Mouse (Mus musculus): Measurements from ENCODE around the gene Ube2v1.

Gene Ube2v1

DNA sequence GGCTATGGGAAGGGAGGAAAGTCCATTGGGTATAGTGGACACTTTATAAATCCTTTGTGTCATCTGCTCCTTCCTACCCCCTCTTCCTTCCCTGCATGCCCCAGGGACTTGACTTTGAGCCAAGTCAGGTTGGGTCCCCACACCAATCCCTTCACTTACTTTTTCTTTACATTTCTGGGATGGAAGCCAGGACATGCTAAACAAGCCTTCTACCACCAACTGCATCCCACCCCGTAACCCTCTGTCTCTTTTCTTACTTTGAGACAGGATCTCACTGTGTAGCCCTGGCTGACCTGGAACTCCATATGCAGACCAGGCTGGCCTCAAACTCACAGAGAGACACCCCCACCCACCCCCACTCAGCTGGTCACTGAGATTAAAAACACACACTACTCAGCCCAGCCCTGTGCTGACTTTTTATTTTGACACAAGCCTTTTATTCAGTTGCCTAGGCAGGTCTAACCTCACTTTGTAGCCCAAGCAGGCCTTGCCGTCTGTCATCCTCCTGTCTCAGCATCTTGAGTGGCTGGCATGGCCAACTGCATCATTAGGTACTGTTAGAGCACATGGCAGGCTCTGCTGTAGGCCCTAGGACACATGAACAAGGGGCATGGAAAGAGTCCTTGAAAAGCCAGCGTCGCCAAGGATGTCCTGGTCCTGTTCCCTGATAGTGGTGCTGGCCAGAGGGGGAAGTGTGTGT, 38.2 kb downstream of the Ube2v1 start:
- DNase-seq (ENCODE audit: low spot score): no peak

DNA sequence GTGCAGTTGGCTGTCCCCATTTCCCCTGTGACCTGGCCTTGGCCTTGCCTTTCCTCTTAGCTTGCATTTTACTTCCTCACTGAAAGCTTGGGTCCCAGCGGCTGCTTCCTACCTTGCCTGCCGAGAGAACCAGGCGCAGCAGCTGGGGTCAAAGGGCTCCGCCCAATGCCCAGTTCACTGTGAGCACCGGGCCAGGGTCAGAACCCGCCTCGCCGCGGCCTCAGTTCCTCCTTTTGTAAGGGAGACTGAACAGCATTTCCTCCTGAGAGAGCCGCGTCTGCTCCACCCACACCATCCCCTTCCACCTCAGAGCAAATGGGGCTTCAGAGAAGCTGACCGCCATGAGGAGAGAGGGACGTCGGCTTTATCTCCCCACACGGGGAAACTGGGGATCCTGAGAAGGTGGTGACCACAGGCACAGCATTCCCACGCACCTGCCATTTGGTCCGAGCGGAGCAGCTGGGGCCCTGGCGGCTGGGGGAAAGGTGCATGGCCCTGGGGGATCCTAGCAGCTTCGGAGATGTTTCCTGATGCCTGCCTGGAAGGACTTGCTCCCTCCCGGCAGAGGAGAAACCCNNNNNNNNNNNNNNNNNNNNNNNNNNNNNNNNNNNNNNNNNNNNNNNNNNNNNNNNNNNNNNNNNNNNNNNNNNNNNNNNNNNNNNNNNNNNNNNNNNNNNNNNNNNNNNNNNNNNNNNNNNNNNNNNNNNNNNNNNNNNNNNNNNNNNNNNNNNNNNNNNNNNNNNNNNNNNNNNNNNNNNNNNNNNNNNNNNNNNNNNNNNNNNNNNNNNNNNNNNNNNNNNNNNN, 42.9 kb downstream of the Ube2v1 start:
- DNase-seq (ENCODE audit: low spot score): peak; percentile 77

DNA sequence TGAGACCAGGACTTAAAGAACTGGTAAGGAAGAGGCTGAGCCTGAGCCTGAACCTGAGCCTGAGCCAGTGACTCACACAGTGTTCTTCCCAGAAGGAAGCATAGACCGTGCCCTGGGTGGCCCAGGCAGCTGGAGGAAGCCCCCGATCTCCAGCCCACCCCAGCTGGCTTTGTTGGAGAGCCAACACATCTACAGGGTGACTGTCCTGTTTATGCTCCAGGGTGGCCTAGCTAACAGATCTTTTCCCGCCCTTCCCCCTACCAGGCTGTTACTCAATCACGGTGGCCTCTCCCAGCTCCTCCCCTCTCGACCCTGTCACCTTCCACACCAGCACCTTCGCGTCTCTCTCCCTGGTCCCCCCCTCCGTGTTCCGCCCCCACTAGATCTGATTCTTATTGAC, 44.9 kb downstream of the Ube2v1 start:
- peak; percentile 73 for DNase-seq (ENCODE audit: low spot score)

DNA sequence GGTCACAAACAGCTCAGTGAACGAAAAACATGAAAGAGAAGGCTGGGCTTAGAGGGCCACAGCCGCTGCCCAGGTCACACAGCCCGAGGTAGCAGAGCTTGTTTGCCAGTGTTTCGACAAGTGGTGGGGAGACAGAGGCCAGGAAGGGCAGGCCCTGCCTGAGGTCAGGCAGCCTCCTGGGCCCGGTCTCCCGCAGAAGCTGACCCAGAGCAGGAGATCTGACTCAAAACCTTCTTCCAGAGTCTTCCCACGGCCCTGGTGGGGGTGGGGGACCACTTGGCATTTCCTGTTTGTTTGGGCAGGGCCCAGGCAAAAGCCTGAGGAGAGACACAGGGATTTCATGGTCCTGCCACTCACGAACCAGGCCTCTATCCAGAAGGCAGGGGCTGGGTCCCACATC, 45.9 kb downstream of the Ube2v1 start:
- peak; percentile 56 for DNase-seq (ENCODE audit: low spot score)

DNA sequence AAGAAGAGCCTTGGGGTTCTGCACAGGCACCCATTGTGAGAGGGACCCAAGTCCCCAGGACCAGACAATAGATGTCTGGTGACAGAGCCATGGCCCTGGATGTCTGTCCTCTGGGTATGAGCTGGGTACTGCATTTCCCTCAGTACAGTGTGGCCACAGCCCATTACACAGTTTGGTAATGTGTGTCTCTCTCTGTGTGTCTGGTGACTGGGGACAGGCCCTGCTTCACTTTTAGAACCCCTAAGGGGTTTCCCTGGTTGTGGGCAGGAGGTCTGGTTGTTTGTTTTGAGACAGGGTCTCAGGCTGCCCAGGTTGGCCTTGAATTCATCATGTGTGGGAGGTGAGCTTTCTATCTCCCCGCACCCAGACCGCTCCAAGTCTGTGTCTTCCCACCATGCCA, 46.6 kb downstream of the Ube2v1 start:
- DNase-seq (ENCODE audit: low spot score): no peak

DNA sequence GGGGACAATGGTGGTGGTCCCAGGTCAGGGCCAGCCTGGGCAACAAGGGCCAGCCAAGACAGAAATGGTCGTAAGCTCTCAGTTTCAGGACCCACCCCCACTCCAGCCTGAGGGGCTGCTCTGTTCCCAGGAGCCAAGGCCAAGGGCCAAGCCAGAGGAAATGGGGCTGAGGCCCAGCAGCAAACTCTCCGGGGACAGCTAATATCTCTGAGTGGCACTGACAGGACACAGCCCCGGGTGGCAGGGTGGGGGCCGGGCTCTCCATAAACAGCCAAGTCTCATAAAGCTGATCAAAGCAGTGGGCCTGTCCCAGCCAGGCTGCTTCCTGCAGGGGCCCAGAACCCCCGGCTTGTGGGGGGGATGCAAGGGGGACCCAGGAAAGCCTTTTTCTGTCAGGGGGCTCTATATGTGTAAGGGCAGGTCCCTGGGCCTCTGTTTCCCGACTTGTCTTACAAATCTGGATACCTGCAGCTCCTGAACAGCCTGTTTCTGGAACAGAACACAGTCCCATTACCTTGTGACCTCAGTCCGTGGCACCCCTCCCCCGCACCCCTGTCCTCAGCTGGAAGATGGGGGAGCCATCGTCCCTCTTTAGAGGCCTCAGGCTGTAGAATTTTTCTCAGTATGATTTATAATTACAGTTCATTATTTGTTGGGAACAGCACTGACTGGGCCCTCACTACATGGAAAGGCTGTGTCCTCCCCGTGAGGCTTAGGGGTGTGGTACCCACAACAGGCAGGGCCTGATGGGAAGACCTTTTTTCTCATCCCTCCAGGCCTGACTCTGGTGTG, 48.5 kb downstream of the Ube2v1 start:
- no peak for DNase-seq (ENCODE audit: low spot score)

DNA sequence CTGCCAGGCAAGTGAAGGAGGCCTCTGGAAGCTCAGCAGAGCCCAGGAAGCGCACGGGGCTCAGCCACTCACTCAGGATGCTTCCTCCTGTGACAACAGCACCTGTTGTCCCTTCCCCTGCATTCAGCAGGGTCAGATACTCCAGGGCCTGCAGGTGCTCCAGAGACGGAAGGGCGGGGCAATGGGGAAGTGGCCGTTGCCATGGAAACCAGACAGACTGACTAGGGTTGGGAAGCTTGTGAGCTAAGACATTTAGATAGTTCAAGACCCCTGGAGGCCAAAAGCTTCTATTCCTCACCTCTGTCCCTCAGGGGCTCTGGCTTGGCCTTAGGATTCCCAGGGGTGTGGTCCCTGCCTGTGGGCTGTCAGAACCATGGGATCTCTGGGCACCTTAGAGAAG, 53.4 kb downstream of the Ube2v1 start:
- no peak for DNase-seq (ENCODE audit: low spot score)

DNA sequence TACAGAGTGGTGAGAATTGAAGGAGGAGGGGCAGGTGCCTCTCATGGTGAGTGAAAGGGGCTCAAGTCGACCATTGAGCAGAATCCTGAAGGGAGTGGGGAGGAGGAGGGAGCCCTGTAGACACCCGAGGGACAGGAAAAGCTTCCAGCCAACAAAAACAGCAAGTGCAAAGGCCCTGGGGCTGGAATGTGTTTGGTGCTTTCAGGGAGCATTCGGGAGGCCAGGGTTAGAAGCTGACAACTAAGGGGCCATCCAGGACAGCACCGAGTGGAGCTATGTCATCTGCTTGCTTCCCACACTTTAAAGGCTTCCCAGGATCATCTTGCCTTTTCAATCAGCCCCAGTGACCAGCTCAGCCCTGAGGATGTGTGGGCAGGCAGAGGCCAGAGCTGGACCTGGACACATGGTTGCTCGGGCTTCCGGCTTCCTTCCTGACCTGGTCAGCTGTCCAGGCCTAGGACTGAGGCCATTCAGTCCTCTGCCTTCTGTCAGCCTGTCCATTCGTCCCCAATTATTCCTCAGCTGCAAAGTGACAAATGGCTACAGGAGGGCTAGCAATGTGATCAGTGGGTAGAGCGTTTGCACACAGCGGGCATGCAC, 54.6 kb downstream of the Ube2v1 start:
- DNase-seq (ENCODE audit: low spot score): no peak

DNA sequence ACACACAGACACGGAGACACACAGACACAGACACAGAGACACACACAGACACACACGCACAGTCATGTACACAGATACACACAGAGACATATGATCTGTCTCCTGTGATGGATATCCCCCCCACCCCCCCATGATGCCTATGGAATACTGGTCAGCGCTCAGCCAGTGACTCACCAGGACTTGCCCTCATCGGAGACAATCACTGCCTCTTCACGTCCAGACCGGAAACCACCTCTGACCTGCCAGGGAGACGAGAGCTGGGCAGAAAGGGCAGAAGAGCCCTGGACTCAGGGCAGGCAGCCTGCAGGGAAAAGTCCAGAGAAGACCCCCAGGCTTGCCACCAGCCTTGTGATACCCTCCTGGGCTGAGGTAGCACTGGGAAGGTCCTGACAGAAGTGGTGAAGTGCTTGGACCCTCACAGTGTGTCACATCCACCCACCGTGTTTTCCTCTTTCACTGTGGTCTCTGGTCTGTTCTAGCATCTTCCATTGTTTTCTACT, 55.7 kb downstream of the Ube2v1 start:
- DNase-seq (ENCODE audit: low spot score): no peak

DNA sequence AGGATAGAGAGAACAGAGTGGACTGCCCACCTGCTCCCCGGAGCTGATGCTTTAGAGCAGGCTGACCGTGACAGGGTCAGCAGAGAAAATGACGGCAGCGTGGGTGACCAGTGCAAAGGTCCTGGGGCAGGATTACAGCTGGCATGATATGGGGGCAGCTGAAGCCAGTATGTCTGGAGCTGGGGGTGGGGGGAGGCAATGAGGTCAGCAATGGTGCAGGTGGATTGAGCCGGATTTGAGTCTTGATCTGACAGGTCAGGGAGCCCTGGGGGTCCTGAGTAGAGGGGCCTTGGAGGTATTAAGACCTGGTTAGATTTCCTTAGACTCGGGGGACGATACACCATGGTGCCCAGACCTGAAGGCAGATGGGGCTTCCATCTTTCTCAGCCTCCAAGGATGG, 56.3 kb downstream of the Ube2v1 start:
- DNase-seq (ENCODE audit: low spot score): no peak

DNA sequence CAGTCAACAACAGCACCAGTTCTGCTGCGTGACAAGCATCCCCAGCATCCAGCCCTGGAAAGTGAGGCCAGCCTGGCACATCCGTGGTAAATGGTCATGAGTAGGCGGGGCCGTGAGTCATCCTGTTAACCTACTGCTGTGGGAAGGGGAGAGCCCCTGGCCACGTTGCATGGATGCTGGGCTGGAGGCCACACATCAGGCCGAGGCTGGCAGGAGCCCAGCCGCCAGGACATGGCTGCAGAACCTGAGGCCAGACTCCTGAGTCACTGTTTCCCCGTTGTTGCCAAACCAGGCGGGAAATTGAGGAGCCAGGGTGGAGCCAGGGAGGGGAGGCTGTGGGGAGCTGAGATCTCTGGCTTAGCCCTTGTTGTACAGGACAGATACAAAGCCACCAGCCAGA, 57.1 kb downstream of the Ube2v1 start:
- no peak for DNase-seq (ENCODE audit: low spot score)

DNA sequence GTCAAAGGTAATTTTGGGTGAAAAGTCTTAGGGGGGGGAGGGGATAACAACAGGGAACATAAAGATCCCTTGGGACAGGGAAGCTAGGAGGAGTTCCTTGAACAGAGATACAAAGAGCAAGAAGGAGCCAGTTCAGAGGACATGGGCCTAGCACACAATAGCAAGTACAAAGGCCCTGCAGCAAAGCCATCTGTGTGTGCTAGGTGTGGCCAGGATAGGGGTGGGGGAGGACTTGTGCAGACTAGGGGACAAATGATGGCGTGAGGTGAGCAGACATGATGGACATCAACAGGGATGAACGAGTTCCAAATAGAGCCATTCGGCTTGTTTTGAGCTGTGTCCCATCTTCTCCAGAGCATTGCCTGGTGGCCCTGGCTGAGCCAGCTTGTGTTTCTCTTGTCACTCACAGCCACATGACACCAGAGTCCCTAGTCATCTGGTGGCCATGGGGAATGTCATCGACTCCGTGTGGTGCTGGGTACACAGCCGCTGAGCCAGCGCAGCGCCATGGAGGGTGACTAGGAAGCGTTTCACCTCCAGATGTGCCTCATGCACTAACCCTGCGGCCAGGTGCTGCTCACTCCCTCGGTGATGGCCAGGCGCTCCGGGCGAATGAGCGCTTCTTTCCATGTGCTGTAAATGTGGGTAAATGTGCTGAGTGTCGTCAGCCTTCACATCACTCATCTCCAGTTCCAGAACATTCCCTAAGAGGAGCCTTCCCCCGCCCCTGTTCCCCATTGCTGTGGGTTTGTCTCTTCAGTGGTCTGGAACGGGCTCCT, 60.3 kb downstream of the Ube2v1 start:
- DNase-seq (ENCODE audit: low spot score): no peak

DNA sequence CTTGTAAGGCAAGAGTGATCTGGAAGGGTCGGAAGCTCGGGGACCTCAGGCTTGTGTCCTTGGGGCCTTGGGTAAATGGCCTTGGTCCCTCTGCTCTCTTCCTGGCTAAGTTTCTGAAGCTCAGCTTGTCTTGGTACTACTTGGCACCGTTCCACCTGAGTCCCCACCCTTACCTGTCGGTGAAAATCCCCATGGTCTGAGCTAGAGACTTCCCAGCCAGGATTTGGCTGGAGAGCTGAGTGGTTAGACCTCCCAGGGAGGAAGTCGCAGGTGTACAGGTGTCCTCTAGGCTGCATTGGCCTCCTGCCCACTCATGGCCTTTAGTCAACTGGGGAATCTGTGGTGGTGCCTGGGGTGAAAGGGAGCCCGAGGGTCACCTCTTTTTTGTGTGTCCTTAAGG, 61.1 kb downstream of the Ube2v1 start:
- DNase-seq (ENCODE audit: low spot score): no peak

DNA sequence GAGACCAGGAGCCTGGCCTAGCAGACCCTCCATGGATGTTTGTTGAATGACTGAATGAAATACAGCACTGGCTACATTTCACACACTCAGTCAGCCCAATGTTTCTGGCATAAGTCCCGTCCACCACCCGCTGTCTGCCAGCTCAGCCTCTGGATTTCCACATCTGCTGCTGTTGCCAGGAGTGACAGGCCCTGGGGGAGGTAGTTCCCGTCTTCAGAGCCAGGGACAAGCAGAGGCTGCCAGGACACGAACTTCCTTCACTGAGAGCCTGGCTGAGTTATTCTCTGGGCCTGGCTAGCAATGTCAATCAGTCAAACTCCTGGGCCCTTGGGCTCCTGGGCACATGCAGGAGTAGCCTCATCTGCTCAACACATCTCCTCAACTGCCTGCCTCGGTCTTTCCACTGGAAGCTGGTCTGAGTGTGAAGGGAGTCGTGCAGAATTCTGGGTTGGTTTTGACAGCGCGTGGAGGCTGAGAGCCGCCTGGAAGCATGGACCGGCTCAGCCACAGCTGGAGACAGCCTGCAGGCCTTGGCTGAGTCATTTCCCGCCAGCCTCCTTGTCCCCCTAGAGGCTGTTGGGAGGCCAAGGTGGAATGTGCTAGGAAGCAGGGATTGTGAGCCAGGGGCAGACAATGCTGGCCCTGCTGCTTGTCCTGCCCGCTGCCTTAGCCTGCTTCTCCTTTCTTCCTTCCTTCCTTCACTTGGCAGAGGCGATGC, 61.8 kb downstream of the Ube2v1 start:
- DNase-seq (ENCODE audit: low spot score): no peak

DNA sequence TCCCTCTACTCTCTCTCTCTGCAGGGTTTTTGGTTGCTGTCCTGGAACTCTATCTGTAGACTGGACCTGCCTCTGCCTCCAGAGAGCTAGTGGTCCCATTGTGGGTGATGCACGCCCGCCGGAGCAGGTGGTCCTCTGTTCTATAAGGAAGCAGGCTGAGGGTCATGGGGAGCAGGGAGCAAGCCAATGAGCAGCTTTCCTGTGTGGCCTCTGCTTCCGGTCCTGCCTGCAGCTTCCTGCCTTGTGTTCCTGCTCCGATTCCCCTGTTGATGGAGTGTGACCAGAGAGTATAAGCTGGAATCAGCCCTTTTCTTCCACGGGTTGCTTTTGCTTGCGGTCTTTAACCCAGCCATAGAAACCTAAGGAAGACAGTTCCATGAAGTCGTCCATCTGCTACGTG, 63.8 kb downstream of the Ube2v1 start:
- DNase-seq (ENCODE audit: low spot score): no peak

DNA sequence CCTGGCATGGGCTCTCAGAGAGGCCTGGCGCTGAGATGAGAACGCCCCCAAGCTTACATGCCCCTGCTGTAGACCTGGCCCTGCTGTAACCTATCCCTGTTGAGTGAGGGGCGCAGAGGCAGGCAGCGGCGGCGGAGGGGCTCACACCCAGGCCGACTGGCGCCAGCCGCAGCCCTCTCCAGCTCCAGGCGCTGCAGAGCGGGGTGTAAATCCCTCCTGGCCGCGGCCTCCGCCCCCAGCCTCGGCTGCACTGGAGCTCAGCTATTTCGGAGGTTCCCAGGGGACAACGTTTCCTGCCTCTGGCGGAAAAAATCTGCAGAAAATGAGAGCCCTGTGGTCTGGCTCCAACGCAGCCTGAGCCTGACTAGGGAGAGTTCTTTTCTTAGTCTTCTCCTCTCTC, 66.2 kb downstream of the Ube2v1 start:
- DNase-seq (ENCODE audit: low spot score): no peak

DNA sequence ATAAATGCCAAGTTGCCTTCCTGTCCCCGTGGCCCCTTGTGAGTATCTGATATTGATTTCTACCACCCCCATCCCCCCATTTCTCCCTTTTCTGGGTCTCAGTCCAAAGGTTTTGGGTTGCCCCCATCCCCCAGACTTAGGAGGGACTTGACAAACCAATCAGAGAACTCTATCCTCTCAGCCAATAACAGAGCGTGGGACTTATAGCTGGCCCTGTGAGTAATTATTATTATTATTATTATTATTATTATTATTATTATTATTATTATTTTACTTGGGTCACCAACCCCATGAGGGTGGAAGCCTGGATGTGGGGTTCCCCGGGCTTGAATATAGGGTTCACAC, 66.6 kb downstream of the Ube2v1 start:
- no peak for DNase-seq (ENCODE audit: low spot score)

DNA sequence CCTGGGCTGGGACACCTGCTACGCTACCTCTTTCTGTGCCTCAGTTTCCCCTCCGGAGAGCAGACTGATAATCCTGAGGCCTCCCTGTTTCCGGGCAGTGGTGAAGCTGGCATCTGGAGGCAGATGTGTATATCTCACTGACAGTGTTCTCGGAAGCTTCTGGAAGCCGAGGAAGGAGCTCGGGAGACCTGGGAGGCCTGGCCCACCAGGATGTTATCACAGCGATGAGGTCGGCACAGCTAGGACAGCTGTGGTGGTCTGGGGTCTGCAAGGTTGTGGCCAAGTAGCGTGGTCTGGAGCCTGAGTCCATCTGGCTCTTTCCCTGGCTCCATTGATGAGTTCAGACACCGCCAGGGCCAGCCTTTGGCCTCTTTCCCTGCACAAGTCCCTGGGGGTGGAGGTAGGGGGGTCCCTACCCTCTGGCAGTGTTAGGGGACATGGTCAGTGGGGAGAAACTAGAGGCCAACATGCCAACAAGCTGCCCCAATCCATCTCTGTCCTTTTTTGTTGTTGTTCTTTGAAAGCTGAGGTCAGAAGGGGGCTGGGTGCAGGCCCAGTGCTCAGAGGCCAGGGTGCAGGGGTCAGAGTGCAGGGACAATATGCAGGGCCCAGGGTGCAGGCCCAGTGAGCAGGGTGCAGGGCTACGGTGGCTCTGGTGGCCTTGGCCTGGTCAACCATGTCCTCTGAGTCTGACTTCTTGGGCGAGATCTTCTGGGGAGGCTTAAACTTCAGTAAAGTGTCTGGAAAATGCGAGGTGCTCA, 67.2 kb downstream of the Ube2v1 start:
- peak; percentile 72 for DNase-seq (ENCODE audit: low spot score)

DNA sequence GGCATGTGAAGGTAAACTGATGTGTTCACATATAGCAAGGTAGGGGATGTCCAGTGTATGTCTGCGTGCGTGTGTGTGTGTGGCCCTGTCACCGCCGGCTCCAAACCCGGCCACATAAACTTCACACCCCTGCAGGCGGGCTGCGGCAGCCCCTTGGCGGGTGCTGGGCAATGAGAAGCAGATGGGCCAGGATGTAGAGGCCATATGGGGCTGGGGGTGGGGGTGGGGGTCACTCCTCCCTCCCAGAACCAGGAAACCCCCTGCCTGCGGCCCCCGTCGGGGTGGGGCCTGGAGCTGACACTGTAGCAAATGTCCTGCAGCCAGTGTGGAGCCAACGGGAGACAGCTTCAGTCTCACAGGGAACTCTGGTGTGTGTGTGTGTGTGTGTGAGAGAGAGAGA, 68.2 kb downstream of the Ube2v1 start:
- no peak for DNase-seq (ENCODE audit: low spot score)

DNA sequence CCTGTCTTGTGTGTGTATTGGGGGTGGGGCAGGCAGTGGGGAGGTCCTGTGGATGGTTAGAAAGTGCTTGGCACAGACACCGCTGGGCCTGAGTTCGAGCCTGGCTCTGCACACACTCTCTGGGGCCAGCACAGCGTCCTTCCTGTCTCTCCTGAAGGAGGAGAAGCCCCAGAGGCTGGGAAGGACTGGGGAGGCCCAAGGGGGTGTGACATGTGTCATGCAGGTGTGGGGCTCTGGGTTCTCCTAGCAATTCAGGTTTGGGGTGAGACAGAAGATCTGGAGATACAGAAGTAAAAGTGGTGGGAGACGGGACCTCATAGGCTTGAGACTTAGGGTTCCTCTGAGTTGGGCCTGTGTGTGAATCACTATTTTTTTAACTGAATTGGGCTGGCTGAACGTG, 68.9 kb downstream of the Ube2v1 start:
- DNase-seq (ENCODE audit: low spot score): no peak

Data from yolk sac, embryonic 10.5 days (tissue).